Mouse (Mus musculus) MN1 (cell line): Measurements from ENCODE around the gene Fev.

ENCODE experiments used
- DNase-seq: peaks from one replicate; pipeline ENCODE4 v3.0.0-alpha.2; 2016; ENCODE audit warnings: low spot score

Fev gene

DNA sequence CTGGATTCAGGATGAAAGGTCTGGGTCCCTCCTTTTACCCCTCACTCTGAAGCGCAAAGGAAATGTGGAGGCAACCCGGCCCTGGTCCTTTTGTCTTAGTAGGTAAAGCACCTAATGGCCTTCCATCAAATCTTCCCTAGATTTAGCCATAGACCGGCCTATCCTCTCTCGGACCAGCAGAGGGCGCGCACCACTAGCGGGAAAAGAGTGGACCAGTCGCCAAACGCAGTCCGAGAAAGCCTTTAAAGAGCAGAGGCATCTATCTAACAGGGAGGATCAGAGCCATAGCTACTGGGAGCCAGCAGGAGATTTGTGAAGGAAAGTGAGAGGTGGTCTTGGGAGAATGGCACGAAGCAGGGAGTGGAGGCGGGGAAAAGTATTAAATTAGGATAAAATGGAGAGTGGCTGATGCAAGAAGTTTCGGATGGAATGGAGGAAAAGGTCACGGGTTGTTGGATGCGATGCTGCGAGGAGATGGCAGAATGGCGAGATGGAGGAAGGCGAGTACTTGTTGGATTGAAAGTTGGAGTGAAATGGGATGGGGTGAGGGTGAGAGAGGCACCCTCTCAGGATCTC, 4.3 kb downstream of the Fev start:
- DNase-seq = peak; percentile 84

DNA sequence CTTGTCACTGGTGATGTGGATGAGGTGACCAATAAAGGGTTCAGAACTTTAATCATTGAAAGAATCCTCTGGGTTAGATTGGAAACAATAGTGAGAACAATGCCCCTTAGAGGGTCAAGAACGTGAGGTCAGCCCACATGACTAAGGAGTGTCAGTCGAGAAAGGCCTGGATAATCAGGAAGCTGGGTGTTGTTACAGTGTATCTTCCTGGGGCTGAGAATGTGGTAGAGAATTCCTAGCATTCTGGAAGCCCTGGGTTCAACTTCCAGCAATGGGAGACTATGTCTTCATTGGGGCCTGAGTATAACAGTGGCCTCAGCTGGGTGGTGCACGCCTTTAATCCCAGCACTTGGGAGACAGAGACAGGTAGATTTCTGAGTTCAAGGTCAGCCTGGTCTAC, 8.0 kb downstream of the Fev start:
- no peak for DNase-seq

DNA sequence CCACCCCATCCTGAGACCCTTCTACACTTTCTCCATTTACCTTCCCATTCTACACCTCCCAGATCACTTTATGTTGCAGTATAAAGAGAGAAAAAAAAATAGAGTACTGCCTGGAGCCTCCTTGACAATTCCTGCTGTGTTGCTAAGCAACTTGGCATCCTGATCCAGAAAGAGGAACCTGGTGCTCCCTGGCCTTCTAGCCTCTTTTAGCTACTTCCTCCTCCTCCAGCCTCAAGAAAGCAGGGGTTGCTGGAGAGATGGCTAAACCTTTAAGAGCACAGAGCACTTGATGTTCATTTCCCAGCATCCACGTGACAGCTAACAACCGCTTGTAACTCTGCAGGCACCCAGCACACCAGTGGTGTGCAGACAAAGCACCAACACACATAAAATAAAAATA, 13.0 kb downstream of the Fev start:
- DNase-seq = no peak

DNA sequence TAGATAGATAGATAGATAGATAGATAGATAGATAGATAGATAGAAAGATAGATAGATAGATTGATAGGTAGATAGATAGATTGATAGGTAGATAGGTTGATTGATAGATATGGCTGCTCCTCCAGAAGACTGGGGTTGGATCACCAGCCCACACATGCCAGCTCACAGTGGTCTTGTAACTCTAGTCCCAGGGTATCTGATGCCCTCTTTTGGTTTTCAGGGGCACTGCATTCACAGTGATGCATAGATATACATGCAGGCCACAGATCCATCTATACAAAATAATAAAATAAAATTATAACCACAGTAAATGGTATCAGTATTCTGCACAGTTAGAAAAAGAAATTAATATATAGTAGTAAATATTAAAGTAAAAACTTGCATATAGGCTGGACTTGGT, 23.4 kb downstream of the Fev start:
- no peak for DNase-seq

DNA sequence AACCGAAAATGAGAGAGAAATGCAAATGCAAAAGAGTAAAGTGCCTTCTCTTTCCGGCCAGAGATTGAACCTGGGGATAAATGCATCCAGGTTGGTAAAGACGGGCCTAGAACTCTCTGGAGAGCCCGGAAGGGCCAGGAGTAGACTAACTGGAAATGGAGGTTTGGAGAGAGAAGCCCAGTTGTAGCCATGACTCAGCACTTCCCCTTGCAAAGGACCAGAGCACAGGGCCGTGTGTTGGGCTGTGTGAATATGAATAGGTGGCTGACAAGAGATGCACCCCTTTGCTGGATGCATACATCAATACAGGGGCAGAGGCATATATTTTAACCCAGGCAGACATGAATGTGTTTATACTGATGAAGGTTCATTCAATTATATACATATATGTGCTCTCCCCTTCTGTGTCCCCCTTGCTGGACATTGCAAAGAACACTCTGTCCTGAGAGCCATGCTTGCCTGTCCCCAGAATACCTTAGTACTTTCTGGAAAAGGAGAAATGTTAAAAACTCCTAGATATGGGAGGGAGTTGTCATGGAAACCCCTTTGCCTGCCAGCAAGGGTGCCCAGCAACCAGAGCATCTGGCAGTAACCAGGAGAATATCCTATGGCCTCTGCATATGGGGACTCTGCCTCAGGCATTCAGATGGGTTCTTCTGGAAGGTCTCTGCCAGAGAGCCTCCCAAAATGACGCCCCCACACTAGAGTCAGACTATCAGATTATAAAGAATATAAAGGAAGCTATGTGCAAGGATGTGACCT, 25.8 kb downstream of the Fev start:
- DNase-seq = peak; percentile 78

DNA sequence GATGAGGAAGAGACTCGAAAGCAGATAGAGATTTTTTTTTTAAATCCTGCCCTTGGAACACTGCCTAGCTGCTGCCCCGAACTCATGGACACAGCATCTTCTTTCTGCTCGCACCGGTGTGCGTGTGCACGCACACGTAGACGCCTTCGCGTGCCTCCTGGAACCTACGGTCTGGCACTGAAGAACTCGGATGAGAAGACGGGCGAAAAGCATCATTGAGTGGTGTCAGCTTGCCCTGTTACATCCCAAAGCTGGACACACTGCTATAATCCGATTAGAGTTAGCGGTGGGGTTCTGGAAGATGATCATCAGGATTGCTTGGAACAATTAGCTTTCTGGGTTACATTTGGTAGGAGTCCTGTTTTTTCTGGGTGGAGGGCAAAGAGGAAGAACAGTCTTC, 26.4 kb downstream of the Fev start:
- DNase-seq = peak; percentile 61

DNA sequence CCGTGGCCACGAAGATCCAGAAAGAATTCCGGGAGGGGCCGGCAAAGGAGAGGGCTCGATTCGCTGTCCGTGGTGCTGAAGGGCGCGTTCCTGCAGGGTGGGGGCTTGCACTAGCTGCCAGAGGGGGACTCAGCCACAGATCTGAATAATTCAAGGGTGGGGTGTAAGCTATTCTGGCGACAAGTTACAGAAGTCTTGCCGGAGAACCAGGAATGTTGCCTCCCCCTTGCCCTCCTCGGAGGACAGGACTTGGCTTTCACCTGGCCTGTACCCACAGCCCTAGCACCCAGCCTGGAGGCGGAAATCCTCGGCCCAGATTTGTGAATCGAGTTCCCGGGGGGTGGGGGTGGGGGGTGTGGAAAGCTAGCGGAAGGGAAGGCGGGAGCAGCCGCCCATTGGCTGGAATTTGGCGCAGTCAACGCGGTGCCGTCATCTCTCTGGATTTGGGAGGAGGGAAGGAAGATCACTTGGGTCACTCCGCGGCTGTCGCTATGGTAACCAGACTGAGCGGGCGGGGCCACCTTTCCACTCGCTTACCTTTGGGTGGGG, 27.0 kb downstream of the Fev start:
- peak; percentile 95 for DNase-seq

DNA sequence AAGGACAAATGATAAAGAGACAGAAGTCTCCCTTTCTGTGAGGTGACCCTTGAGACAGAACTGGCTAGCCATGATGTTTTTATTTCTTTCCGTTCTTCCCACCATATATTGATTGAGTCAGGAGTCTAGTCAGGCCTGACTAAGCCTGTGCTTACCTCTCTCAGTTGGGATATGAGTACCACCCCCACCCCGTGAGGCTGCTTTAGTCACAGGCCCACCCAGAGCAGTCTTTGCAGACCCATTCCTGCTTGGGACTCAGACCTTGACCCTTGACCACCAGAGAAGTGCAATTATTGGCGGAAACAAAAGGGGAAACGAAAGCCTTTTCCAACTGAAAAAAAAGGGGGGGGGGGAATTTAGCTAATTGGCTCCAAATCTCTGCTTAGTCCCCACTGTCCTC, 27.5 kb downstream of the Fev start:
- DNase-seq = peak; percentile 30

DNA sequence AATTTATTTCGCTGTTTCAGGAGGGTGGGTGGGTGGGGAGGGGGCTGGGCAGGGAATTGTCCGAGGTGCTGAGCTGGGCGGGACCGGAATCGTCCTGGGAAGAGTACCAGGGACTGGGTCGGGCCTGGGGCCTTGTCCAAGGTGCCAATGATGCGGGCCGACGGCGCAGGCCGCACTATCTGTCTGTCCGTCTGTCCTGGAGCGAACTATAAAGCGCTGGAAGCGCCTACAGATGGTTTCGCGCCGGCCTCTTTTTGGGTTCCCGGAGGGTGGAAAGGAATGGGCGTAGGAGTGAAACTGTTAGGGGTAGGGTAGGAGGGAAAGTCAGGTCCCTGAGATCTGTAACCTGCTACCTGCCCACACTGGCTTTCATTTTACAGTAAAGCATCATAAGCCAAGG, 28.0 kb downstream of the Fev start:
- DNase-seq = peak; percentile 15

DNA sequence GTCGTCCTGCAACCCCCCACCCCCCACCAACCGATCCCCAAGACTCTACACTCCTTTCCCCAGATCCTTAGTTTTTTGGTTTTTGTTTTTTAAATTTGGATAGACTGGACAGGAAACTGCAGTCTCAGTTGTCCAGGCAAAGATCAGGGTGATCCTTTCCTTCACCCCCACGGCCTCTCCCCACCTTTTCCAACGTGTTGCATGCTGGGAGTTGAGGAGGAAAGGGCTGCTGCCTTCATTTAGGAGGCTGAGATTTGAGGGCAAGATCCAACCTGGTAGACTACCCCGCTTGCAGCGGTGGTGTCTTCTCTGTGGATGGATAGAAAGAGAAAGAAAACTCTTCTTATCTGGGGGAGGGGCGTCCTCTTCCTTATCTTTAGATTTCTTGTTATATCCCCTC, 28.4 kb downstream of the Fev start:
- DNase-seq = peak; percentile 67

DNA sequence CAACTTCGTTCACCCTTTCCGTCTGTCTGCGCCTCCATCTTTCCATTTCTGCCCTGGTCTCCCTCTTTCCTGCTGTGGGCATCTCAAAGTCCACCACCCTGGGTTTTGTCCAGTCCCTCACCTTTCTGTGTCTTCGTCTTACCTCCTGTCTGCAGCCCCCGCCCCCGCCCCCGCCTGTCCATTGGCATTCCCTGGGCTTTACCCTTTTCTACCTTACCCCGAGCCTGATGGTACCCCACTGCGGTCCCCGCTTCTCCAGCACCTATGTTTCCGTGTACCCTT, 28.8 kb downstream of the Fev start:
- no peak for DNase-seq

DNA sequence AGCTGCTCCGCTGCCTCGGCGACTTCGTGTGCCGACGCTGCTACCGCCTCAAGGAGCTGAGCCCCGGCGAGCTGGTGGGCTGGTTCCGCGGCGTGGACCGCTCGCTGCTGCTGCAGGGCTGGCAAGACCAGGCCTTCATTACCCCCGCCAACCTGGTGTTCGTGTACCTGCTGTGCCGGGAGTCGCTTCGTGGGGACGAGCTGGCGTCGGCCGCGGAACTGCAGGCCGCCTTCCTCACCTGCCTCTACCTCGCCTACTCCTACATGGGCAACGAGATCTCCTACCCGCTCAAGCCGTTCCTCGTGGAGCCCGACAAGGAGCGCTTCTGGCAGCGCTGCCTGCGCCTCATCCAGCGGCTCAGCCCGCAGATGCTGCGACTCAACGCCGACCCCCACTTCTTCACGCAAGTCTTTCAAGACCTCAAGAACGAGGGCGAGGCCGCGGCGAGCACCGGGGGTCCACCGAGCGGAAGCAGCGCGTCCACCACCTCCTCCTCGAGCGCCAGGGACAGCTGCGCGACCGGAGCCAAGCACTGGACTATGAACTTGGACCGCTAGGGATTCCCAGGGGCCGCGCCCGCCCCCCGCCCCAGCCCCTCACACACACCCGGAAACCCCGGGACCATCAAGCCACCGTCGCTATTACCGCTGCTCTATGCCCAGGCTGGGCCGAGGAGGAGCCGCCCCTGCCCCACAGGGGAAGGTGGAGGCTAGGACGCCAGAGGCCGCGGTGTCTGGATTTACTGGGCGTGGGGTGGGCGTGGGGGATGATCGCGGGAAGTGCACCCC, 29.4 kb downstream of the Fev start:
- DNase-seq = peak; percentile 58

DNA sequence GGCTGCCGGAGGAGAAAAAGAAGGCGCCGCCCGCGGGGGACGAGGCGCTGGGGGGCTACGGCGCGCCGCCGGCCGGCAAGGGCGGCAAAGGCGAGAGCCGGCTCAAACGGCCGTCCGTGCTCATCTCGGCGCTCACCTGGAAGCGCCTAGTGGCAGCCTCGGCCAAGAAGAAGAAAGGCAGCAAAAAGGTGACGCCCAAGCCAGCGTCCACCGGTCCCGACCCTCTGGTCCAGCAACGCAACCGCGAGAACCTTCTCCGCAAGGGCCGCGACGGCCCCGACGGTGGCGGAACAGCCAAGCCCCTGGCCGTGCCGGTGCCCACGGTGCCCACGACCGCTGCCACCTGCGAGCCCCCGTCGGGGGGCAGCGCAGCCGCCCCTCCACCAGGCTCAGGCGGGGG, 30.1 kb downstream of the Fev start:
- peak; percentile 53 for DNase-seq

DNA sequence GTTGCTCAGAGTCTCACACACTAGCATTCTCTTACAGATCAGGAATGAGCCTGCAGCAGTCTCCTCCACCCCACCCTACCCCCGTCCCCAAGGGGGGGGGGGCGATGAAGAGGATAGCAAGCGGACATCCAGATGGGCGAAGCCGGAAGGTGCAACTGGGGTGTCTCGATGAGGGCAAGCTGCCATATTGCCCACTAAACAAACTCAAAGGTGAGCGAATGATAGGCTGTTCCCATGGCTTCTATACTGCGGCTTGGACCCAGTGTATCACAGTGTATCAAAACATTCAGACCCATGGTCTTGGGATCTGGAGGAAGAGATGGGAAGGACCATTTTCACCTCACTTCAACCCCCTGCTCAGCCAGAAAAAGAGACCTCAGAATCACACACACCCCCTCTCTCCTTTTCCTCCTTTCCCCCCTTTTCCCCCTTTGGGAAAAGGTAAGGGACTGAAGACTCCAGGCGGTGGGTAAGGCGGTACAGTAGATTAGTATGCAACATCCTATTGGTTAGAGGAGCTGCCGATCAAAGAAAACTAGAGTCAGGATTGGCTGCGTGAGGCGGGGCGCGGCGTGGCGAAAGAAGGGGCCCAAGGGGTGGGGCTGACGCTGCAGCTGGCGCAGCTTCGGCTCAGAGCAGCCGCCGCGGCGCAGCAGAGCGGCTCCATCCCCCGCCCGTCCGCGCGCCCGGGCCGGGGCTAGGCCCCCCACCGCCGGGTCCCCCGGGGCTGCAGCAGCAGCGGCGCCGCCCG, 30.7 kb downstream of the Fev start, which contains the start of gene Cdk5r2:
Gene Cdk5r2 (plus strand): TSS at position 629 of the 751 bp plus-strand sequence.
- peak; percentile 98 for DNase-seq

DNA sequence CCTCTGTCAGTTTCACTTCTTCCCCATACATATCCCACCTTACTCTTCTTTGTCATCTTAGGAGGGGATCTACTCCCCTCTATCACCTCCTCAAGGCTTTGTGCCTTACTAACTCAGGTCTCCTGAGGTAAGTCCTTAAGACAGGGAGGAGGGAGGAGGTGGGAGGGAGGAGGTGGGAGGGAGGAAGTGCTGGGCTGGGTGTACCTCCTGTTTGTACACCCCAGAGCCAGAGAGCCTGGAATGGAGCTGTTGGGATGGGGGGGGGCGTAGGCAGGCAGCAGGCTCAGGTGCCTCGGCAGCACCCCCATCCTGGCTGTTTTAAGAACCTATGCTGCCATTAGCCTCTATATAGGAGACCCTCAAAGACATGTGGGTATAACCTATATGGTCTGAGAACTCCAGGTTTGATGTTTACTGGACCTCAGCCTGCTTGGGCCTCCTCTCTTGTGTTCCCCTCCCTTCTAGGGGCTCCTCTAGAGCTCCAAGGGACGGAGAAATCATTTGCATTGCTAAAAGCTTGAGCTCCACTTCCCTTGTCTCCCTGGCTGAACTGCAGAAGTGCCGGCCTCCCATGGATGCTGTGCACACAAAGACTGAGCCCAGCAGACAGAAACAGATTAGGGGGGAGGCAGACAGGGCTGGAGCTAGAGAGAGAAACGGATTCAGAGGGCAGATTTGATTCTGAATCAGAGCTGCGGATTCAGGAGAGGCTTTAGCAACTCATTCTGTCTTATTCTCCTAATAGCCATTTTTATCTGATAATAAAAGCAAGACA, 34.0 kb downstream of the Fev start:
- DNase-seq = no peak

DNA sequence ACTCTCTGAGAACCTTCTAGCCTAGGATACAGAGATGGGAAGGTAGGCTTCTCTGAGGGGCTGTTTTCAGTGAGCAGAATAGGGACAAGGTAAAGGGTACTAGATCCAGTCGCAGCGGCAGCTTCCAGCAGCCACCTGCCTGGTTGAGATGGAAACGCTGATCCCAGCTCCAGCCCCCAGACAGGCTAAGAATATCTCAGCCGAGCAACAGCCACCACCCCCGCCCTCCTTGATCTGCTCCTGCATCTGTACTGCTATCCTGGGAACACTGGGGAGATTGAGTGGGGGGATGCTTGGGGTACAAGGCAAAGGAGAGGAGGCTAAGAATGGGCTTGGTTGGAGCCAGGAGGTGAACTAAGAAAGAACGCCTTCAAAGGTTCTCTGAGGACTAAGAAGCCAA, 35.0 kb downstream of the Fev start:
- DNase-seq = no peak

DNA sequence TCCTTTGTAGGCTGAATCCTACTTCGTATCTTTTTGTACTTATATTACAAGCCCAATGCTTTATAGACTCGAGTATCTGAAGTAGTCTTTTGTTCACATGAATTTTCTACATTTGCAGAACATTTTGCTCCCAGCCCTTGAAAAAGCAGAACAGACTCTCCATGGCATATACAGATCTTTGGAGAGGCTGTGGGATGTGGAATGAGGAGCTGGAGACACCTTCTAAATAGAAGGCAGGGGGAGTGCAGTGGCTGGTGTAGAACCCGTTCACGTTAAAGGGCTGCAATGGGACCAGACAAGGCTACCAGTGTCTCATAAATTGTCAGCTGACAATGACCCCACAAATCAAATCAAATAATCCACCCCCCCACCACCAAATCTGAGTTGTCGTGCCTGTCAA, 36.3 kb downstream of the Fev start:
- DNase-seq = no peak

DNA sequence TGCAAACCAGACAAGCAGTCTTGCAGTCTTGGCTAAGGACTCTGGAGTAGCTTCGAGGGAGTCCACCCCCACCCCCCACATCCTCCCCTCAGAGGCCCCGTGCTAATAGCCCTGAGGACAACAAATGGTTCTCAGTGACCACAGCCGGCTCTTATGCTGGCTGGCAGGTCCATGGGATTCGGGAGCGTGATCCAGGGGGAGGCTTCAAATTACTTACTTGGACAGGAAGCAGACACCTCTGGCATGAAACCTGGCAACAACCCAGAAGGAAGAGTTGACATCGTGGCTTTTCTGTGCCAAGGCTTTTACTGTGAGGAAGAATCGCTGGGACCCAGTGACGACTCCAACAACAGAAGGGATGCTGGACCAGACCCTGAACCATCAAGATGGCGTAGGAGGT, 38.9 kb downstream of the Fev start:
- peak; percentile 74 for DNase-seq

DNA sequence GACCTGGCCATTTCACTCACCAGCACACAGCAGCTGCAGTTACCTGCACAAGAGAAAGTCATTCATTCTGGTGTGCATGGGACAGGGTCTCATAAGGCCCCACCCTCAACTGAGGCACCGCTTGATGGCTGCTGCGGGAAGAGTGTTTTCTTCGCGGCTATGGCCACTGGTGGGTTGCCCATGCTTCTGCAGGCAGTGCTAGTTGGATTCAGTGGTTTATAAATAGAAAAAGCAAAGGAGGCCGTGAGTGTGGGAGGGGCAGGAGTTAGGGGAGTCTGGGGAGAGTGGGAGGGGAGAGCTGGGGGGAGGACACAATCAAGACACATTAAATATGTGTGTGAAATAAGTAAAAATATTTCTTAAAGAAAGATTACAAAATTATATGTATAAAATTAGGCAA, 42.1 kb downstream of the Fev start:
- no peak for DNase-seq

DNA sequence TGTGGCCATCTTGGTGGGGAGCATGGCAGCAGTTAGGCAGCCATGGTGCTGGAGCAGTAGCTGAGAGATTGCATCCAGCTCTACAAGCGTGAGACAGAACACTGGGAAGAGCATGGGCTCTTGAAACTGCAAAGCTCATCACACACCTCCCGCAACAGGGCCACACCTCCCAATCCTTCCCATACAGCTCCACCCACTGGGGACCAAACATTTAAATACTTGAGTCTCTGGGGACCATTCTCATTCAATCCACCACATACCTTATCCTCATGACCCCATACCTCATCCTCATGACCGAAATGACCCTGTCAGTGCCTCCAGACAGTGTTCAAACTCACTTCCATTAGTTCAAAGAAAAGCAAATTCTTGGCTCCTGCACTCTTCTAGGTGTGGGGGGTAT, 52.0 kb downstream of the Fev start:
- no peak for DNase-seq
